Mouse (Mus musculus): Measurements from ENCODE around the gene Mcm3ap. TPM values are rescaled to one million over a fixed set of nuclear protein-coding genes. Genes with fewer than 3 reads are reported as not detected.
A peak's percentile ranks its signal among the peaks of the same experiment; 100 is the strongest.

Gene Mcm3ap
- total RNA-seq, 2 experiments from 2014 or later = 16.9 to 18.4 TPM

DNA sequence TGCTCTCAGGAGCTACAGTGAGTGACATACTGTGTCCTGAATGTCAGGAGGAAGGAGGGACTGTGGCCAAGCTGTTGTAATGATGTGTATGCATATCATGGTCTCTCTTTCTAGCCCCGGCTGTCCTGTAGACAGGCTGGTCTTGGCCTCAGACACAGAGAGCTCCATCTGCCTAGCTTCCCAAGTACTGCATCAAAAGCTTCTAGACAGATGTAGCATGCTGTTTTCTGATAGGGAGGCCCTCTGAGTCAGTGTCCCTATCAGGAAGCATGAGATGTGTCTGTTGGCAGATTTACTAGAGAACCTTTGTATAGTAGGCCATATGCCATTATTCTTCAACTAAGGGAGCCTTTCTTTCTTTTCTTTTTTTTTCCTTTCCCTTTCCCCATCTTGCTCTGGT, 24.8 kb downstream of the Mcm3ap start:
- no peak for DNase-seq (ENCODE audit: low spot score)

DNA sequence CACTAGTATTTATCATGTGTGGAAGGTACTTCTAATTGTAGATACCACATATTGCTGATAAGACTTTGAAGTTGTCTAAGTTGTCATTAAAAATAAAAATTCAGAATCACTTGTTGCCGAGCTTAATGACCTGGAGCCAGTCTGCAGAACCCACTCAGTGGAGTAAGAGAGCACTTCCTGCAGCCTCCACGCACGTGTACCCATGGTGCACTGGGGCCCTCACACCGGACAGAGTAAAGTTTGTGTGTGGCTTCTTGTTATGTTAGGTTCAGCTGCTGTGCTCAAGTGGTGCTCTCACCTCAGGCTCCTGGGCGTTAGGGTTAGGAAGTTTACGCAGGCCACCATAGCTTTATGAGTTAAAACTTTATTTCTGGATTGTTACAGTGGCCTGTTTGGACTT, 26.8 kb downstream of the Mcm3ap start:
- DNase-seq (ENCODE audit: low spot score) = no peak

DNA sequence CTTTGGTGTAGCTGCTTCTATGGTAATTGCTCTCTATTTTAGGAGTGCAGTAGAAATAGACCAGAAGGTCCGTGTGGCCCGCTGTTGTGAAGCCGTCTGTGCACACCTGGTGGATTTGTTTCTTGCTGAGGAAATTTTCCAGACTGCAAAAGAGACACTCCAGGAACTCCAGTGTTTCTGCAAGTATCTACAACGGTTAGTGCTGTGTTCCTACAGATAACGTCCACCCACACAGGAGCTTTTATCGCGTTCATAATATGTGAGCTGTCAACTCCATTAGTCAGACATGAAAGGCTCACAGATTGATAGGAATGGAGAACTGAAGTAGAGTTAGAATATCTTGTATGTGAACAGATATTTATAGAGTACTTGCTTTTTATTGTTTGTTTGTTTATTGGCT, 27.6 kb downstream of the Mcm3ap start:
- DNase-seq (ENCODE audit: low spot score) = no peak

DNA sequence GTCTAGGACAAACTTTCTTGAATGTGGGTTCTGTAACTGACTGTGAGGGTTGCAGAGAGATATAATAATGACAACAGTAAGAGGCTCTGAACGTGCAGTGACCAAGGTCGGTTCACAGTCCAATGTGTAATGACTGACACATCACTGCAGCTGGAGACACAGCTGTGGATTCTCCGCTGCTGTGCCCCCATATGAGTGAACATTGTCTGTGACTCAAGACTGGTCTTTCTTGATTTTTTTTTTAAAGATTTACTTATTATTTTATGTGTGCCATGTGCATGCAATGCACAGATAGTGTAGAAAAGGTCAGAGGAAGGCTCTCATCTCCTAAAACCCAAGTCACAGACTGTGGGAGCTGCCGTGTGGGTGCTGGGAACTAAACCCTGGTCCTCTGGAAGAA, 28.8 kb downstream of the Mcm3ap start:
- no peak for DNase-seq (ENCODE audit: low spot score)

DNA sequence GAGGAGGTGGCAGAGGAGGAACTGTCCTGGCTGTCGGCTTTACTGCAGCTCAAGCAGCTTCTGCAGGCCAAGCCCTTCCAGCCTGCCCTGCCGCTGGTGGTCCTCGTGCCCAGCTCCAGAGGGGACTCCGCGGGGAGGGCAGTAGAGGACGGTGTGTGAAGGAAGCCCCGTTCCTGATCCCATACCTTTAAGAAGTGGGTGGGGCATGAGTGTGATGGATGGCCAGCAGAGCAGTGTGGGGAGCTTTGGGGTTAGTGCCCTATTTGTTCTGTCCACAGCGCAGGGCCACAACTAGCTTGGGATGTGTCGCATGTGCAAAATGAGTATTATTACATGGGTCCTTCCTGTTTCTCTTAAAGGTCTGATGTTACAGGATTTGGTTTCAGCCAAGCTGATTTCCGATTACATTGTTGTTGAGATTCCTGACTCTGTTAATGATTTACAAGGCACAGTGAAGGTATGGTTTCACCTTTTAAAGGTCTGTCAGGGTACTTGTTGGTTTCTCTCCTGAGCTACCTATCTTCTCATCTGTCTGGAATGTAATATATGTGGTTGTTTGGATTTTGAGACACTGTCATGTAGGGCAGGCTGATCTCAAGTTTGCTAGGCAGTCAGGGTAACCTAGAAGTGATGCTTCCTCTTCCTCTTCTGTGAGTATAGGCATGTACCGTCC, 35.7 kb downstream of the Mcm3ap start:
- DNase-seq (ENCODE audit: low spot score) = no peak

DNA sequence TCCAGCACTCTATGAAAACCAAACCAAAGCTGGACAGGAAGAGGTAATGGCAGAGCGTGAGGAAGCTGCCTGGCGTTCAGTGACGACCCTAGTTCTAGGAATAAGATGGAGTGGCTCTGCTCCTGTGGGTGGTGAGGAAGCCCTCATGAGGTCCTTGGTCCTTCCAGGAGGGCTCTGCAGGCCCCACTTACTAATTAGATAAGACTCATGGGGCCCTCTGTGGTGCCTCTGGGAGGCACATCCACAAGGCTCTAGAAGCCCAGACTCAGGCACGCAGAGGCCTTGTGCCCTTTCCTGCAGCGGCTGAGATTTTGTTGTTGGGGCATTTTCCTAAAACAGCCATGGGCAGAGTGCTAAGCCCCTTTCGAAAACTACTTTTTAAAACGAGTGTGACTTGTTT, 37.1 kb downstream of the Mcm3ap start:
- no peak for DNase-seq (ENCODE audit: low spot score)

DNA sequence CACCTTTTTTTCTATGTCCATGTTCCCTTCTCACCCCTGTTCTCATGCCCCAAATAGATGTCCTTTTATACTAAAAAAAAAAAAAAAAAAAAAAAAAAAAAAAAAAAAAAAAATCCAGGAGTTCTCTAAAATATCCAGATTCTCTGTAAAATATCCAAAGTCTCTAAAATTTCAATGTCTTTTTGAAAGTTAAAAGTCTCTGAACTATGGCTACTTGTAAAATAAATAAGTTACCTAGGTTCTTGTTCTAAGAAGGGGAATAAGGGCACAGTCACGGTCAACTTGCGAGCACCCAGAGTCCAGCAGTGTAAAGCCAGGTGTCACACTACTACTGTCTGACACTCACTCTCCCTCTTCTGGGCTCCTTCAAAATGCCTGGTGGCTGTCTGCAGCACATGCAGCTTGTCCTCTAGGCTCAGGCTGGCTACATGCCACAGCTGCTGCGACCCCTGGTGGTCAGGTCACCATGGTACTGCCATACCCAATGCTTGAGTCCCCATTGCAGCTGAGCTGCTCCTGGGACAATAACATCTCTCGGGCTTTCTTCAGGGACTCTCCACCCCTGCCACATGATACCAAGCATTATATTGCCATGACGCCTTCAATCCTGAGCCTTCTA, 44.3 kb downstream of the Mcm3ap start:
- DNase-seq (ENCODE audit: low spot score) = peak; percentile 64

DNA sequence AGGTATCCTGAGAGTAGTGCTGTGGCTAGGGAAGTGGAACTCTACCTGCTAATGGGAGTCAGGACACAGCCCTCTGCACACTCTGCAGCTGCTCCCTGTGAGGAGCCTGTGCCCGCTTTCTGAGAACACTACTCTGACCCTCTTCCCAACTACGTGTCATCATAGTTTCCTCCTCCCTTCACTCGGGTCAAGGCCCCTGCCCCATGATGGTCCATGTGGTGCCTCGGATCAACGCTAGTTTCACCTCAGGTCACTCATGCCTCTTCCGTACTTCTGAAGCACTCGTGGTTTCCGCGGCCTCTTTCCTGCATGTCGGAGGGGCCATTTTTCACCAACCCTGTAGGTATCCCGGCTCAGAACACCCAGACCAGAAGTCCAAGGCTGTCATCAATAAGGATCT, 62.2 kb downstream of the Mcm3ap start:
- no peak for DNase-seq (ENCODE audit: low spot score)

DNA sequence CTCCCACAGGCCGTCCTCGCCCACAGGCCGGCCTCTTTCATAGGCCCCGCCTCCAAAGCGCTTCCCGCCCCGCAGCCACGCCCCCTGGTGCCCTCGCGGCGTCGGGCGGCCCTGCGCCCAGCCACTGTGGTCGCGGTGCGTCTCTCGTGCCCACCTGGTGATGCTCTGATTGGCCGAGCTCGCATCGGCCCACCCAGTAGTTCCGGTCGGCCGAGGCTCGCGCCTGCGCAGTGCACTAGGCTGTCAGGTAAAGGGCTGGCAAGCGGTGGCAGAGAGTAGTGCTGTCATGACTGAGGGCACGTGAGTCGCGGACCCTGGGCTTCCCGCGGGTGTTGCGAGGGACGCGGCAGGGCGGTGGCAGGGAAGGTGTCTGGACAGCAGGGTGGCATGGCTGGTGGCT, 62.6 kb downstream of the Mcm3ap start, which contains the start of gene Lss:
TSS of gene Lss (plus strand) at position 214 of the 400 bp plus-strand sequence.
- DNase-seq (ENCODE audit: low spot score) = peak; percentile 96

DNA sequence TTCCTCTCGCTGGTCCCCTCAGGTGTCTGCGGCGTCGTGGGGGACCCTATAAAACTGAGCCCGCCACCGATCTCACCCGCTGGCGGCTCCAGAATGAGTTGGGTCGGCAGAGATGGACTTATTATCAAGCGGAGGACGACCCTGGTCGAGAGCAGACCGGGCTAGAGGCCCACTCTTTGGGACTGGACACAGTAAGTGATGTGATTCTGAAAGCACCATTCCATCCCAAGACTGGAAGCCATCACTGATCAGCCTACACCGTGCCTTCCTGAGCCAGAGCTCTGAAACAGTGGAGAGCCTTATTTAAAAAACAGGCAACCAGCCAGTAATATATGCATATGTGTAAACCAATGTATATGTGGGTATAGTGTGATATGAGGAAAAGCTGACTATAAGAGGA, 63.1 kb downstream of the Mcm3ap start:
- DNase-seq (ENCODE audit: low spot score) = no peak

DNA sequence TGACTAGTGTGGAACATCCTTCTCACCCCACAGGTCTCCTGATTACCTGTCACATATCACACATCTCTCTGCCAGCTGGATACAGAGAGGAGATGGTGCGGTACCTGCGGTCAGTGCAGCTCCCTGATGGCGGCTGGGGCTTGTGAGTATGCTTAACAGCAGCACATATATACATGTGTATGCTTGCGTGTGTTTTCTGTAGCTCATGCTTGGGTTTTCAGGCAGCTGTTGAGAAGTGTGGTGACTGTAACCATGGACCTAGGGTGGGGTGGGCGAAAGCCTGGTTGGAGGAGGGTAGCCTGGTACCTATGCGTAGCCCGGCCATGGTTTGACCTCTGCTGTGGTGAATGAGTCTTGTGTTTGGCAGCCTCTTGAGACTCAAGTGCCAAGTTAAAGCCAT, 66.8 kb downstream of the Mcm3ap start:
- DNase-seq (ENCODE audit: low spot score) = no peak

DNA sequence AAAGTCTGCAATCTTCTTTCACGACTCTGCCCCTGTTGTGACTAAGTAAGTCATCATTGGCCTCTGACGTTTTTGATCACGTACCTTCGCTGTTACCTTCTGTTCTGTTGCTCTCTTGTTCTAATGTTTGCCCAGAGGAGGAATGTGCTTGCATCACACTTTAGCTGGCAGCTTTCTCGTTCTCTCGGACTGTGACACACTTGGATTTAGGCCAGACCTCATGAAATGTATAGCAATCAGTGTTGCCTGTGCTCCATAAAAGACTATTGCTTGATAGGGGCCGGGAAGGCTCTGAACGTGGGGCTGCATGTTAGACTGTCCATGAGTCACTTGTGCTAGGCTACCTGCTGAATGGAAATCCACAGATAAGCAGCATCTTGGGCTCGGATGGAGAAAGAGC, 68.9 kb downstream of the Mcm3ap start:
- DNase-seq (ENCODE audit: low spot score) = no peak

DNA sequence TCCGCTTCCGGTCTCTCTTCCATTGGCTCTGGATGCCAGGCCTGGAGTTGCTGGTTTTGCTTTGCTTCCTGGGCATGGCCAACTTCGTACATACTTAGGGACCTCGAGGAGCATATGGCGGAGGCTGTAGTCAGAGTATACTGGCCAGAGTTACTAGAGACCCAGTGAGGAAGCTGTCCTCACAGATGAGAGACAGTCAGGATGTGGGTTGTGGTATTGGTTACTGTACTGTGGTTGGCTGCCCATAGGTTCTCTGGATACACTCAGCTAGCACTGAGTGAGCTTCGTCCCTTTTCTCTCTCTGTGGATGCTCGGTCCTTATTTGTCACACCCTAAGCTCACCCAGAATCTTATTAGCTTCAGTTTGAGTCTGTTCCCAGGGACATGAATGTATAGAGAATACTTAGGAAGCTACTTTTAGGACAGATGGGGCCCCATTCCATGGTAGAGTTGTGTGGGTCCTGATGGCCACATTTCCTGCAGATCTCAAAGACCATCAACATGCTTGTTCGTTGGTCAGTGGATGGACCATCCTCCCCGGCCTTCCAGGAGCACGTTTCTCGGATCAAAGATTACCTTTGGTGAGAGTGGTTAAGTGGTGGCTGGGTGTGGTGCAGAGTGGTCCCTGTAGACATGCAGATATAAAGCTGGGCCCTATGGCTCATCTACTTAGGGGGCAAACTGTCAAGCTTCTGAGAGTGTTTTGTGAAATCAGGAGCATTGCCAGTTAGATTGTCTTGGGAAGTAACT, 72.8 kb downstream of the Mcm3ap start:
- DNase-seq (ENCODE audit: low spot score) = no peak

DNA sequence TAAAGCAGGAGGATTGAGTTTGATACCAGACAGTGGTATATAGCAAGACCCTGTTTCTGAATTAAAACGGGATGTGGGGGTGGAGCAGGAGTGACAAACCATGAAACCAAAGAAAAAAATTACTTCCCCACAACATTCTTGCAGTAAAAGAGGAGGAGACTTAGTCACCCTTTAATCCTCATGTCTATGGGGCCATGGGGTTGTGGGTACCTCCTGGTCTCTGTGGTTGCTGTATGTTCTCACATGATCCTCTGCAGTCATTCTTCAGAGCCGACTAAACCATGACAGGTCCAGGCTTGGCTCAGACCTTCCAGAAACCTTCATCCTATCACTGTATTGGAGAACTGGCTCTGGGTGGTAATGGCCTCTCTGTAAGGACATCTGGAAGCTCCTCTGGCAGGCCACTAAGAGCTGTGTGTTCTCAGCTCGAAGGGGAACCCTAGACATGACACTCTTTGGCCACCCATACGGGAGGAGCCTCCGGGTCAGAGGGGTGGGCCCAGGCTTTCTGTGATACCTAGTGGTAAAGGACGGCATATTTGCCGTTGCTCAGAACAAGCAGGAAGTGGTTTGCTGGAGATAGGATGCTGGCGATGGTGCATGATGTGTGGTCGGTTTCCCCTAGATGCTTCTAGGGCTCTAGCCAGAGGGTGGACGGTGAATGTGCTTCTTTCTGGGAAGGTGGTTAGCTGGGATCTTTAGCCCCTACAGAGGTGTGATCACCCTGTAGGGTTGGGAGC, 74.1 kb downstream of the Mcm3ap start:
- no peak for DNase-seq (ENCODE audit: low spot score)

DNA sequence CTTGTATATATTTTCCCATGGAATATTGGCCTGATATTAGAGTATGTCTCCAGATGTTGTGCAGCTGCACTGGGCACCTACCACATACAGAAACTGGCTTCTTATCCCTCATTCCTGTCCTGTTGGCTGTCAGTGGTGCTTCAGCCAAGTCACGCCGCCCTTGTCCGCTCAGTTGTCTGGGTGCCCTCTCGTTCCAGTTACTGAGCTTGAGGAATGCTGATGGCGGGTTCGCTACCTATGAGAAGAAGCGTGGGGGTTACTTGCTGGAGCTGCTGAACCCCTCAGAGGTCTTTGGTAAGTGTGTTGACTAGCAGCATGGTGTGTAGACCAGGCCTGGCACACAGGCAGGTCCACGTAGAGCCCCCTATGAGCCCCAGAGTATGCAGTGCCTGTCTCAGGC, 77.8 kb downstream of the Mcm3ap start:
- DNase-seq (ENCODE audit: low spot score) = no peak

DNA sequence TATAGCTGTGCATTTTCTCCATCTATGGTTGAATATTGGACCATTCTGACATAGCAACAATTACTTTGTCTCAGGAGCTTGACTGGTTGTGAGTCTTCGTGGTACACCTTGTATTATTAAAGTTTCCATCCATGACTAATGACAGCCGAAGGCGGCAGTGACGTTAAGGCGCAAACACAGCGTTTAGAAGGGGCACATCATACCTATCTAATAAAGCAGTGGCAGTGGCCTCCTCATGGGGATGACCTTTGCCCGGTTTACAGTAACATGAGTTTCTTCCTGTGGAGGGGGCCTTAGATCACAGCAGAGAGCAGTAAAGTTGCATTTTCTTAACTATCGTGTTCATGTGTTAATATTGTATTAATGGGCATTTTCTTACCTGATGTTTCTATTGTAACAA, 79.5 kb downstream of the Mcm3ap start:
- DNase-seq (ENCODE audit: low spot score) = no peak

DNA sequence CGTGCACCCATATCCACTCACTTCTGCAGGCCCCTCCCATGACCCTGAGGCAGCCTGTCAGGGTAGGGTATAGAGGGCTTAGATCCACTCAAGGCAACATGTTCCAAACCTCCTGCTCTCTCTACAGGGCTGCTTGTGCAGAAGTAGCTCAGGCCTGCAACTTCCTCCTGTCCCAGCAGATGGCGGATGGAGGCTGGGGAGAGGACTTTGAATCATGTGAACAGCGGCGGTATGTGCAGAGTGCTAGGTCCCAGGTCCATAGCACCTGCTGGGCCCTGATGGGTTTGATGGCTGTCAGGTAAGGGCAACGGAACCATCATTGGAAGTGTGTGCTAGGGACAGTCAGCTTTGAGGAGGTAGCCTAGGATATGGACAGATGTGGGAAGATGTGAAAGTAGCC, 81.7 kb downstream of the Mcm3ap start:
- DNase-seq (ENCODE audit: low spot score) = peak; percentile 9

DNA sequence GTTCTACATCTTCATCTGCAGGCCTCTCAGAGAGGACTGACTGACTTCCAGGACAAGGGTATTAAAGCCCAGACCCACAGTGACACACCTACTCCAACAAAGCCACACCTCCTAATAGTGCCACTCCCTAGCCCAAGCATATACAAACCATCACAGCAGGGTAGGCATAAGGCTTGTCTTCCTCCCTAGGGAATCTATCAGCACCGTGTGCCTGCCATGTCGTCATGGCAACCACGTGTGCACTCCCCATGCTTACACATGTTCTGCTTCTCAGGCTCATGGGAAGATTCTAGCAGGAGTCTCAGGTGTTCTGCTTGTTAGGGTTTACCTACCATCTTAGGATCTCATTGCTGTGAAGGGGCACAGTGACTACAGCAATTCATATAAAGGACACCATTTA, 82.8 kb downstream of the Mcm3ap start:
- DNase-seq (ENCODE audit: low spot score) = no peak

DNA sequence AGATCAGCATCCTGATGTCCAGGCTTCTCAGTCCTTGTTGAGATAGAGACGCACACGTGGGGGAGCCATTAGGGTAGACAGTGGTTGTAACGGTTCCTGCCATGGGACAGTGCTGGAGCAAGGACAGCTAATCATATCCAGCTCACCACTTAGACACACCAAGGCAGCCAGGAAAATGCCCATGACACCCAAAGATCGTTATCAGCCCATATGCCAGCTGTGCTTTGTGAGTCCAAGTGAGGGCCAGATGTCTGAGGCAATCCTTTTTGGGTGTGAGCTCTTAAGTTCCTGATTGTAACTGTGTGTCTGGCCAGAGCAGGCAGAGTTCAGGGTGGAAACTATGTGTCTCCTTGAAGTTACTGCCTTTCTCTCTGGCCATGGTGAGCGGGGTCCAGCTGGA, 85.3 kb downstream of the Mcm3ap start:
- no peak for DNase-seq (ENCODE audit: low spot score)

DNA sequence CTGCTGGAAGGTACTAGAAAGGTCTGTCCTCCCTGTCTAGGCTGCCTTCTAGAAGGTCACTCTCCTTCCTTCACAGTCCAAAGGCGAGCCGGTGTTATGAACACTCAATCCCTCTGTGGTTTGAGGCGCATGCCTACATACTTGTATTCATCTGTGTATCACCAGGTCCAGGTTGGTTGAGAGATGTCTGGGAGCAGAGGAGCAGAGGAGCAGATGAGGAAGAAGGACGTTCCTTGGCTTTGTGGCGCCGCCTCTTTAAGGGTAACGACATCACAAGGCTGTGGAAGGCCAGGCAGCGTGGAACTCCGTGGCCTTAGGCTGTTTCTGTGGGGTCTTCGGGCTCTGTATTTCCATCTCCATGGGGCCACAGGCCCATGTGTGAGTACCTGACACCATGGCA, 93.2 kb downstream of the Mcm3ap start, which contains the start of gene Spatc1l:
TSS of gene Spatc1l (plus strand) at position 301 of the 400 bp plus-strand sequence.
- DNase-seq (ENCODE audit: low spot score) = no peak
